Mouse (Mus musculus): Measurements from ENCODE around the gene Defb30.

The Defb30 gene

DNA sequence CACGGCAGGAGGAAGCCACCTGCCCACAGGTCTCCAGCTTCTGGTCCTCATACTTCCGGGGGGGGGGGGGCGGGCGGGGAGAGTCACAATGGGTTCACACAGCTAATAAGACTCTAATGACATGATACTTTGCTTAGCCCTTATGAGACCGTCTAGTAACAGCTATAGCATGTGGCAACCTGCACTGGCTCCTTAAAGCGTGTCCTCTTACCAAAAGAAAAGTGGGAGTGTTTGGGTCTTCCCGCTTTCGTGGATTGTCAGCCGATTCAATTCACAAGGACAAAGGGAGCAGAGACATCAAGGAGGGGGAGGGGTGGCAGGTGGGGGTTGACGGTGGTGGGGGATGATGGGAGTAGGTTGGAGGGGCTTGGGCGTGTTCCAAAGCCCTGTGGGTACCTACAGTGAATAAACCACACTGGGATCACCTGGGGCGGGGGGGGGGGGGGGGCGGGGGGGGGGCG is at the start of gene Defb30:
Defb30 (minus strand) TSS at position 51 of the 461 bp plus-strand sequence.
- no peak for DNase-seq (ENCODE audit: inconsistent age in 2 of 2, low spot score in 1 of 2)

GRCm38 (mm10) chr14:63067708-63068107 is 17.9 kb upstream of the Defb30 start:
- DNase-seq (ENCODE audit: inconsistent age in 2 of 2, low spot score in 1 of 2): peak in 1 of 2 experiments; percentile 61

DNA sequence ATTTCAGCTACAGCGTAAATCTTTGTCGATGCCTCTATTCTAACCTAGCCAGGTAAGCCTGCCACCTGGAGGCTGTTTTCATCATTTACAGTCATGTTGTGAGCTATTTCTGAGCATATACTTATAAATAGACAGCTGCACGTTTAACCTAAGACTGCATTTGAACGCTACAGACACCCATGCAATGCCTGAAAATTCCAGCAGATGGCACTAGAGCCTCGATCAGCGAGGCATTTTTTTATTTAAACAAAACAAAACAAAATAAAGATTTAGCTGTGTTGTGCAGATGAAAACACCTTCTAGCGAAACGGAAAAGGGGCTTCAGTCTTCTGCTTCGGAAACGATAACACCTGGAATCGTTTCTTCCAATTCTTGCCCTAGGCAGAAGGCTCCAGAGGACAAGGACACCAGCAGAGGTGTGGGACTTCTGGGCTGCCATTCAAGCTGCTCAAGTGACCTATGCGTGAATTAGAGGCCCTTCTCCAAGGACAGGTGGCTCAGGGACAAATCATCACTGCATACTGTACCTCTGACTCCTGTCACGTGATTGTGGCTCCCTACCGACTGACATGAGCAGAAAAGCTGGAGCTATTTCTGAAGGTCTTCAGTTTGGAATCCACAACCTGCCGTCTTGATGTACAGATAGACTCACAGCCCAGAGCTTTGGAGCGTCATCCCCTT is 17.0 kb upstream of the Defb30 start:
- peak; percentile 54 to 86 for DNase-seq (ENCODE audit: inconsistent age in 2 of 2, low spot score in 1 of 2)

GRCm38 (mm10) chr14:63065391-63065790 is 15.6 kb upstream of the Defb30 start:
- DNase-seq (ENCODE audit: inconsistent age in 2 of 2, low spot score in 1 of 2): no peak

- no peak for DNase-seq (ENCODE audit: inconsistent age in 2 of 2, low spot score in 1 of 2)
These were observed 12.4 kb upstream of the Defb30 start for GRCm38 (mm10) chr14:63062184-63062583.

DNA sequence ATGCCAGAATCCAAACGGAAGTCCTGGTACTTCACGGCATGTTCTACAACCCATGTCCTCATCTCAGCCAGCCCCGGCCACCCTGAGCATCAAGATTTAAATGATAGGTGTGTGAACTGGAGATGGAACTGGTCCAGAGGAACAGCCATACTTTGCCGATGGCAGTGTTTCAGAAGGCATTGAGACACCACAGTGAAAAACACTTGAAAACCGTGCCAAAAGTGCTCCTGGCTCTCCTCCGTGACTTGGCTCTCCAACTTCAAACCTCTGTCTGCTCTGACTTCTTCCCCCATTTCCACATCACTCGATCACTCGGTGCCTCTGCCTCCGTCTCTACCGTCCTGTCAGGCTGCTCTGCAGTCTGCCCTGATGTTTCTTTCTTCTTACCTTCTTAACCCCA is 10.6 kb upstream of the Defb30 start:
- peak in 1 of 2 experiments; percentile 40 for DNase-seq (ENCODE audit: inconsistent age in 2 of 2, low spot score in 1 of 2)

GRCm38 (mm10) chr14:63054729-63055128 is 5.0 kb upstream of the Defb30 start:
- peak; percentile 86 to 89 for DNase-seq (ENCODE audit: inconsistent age in 2 of 2, low spot score in 1 of 2)

GRCm38 (mm10) chr14:63050769-63051168 is 1.0 kb upstream of the Defb30 start:
- DNase-seq (ENCODE audit: inconsistent age in 2 of 2, low spot score in 1 of 2): peak; percentile 53 to 90

DNA sequence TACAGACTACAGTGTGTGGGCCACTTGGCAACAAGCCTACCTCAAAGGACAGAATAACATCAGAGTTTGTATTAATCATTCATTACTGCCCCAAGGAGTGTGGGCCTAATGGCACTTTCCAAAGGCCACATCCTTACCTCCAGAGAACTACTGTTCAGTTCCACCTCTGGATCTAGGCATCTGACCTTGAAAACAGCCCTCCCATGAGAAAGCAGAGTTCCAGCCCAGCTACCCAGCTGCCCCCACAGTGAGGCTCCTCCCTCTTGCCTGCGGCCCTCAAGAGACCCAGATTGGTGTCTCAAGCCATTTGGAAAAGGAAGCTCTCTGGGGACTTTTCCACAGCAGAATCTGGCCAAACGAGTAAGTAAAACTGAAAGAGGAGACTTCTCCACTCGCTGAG is 3.1 kb downstream of the Defb30 start, which contains the start of gene Defb42:
Defb42 (plus strand) TSS at position 301 of the 400 bp plus-strand sequence.
- DNase-seq (ENCODE audit: inconsistent age in 2 of 2, low spot score in 1 of 2): no peak

GRCm38 (mm10) chr14:63020524-63021156 is 29.1 kb downstream of the Defb30 start:
- peak in 1 of 2 experiments; percentile 30 for DNase-seq (ENCODE audit: inconsistent age in 2 of 2, low spot score in 1 of 2)

GRCm38 (mm10) chr14:63014667-63015066 is 35.1 kb downstream of the Defb30 start:
- no peak for DNase-seq (ENCODE audit: inconsistent age in 2 of 2, low spot score in 1 of 2)

DNA sequence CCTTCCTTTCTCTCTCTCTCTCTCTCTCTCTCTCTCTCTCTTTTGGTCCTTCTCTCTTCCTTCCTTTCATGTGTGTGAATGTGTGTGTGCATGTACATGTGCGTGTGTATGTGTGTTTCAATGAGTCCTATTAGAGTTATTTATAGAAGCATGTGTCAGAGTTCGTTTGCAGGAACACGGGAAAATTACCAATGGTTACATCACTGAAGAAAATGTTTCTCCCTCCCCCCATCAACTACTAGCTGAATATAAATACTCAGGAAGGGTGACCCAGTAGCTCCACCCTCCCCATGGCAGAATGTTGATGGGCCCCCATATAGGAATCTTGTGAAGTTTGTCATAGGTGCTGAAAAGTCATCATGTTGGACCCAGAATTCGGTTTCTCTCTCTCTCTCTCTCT is 36.7 kb downstream of the Defb30 start:
- DNase-seq (ENCODE audit: inconsistent age in 2 of 2, low spot score in 1 of 2): no peak

GRCm38 (mm10) chr14:63011471-63011870 is 38.3 kb downstream of the Defb30 start, which contains the start of gene Defb43:
Gene Defb43, plus strand, starts transcription at chr14:63011771.
- DNase-seq (ENCODE audit: inconsistent age in 2 of 2, low spot score in 1 of 2): no peak

- DNase-seq (ENCODE audit: inconsistent age in 2 of 2, low spot score in 1 of 2): peak; percentile 43 to 74
These were observed 47.2 kb downstream of the Defb30 start for GRCm38 (mm10) chr14:63002588-63002987.

GRCm38 (mm10) chr14:62998977-62999376 is 50.8 kb downstream of the Defb30 start:
- no peak for DNase-seq (ENCODE audit: inconsistent age in 2 of 2, low spot score in 1 of 2)

GRCm38 (mm10) chr14:62997777-62998176 is 52.0 kb downstream of the Defb30 start, which contains the start of gene Defb47:
Gene Defb47, plus strand, starts transcription at chr14:62998077.
- DNase-seq (ENCODE audit: inconsistent age in 2 of 2, low spot score in 1 of 2): no peak

DNA sequence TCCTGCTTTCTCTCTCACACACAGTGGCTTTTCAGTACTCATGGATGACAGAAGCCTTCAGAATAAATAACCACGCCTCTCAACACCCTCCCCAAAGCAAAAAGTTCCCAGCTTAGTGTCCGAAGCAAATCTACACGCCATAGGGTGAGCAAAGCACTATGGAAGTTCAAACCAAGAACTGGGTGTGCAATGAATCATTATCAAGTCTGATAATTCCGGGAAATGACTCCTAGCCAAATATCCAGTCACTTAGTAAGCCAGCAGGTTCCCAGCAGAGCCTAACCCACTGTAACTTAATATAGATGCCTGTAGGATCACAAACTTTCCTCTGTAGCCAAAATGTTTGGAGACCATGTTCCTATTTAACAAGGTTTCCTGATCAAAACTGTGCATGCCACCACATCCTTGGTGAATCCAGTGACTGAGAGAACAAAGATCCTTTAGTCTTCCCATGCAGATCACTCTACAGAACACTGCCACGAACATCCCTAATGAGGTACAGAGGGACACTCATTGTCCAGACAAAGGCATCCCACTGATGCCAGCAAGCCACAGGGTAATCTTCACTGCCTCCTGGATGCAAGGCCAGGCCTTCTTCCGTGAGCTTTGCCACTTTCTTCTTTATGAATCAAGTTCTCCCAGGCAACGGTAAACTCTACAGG is 57.8 kb downstream of the Defb30 start:
- no peak for DNase-seq (ENCODE audit: inconsistent age in 2 of 2, low spot score in 1 of 2)

- no peak for DNase-seq (ENCODE audit: inconsistent age in 2 of 2, low spot score in 1 of 2)
These were observed 58.5 kb downstream of the Defb30 start for GRCm38 (mm10) chr14:62991271-62991670.

DNA sequence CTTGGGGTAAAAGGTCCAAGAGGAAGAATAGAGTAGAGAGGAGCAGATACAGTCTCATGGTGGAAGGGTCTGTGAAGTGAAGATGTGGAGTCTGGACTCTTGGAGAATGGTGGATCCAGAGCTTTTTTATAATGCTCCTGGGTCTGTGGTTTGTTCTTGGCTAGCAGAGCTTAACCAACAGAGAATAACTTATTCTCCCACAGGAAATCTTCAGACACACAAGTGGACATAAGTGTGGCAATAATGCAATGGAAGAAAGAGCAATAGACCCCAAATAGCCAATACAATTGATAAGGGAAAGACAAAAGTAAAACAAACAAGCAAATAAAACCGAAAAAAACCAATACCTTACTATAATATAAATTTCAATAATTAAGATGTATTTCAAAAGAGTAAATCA is 65.3 kb downstream of the Defb30 start, which contains the start of gene Defb48:
Defb48 (minus strand) TSS at position 101 of the 400 bp plus-strand sequence.
- no peak for DNase-seq (ENCODE audit: inconsistent age in 2 of 2, low spot score in 1 of 2)
